In genomic region chr15:70554773-70555582, GRCm38 (mm10) we compare ENCODE assay signal across 12 mouse cellular contexts.
DNase-seq lines count a peak whose midpoint lies in the region; ATAC-seq and TF ChIP-seq lines count a peak whose summit lies in the region.
"Had no signal": no experiment of that assay in that cellular context is flagged by ENCODE, and none has a peak within 500 bp of the region (broad histone marks: within the 10 kb centered on the region; RNA-seq: fewer than 3 reads in every experiment).

No protein-coding gene starts in this region.

- 40% methylated on average over 18 of the region's 18 CpGs for WGBS in heart, embryonic 16.5 days
- WGBS in forebrain, embryonic 13.5 days: 18% methylated on average over 18 of the region's 18 CpGs
- 36% methylated on average over 18 of the region's 18 CpGs for WGBS in hindbrain, embryonic 13.5 days
- WGBS in neural tube, embryonic 14.5 days: 42% methylated on average over 18 of the region's 18 CpGs
- WGBS in cerebellum, adult 2 months: 21% methylated on average over 18 of the region's 18 CpGs

- no peak overlapping the region for H3K27ac ChIP-seq in heart, embryonic 16.5 days (ENCODE audit: low read length)
- H3K27ac ChIP-seq in forebrain, embryonic 13.5 days: peak overlapping the region; percentile 57
- H3K27ac ChIP-seq in hindbrain, embryonic 13.5 days: peak overlapping the region; percentile 55
- peak overlapping the region; percentile 8; the same call in 1 of the 2 replicates for H3K27ac ChIP-seq in neural tube, embryonic 14.5 days (ENCODE audit: low read depth, low read length)
- no peak overlapping the region for H3K27ac ChIP-seq in cerebellum, adult 2 months (ENCODE audit: insufficient read depth, low read length)
- H3K27ac ChIP-seq: liver, embryonic 15.5 days had no signal

- DNase-seq in heart, adult 18-20 months: no peak
- DNase-seq in cerebellum, adult 2 months: no peak
- DNase-seq: cerebellum, adult 18-20 months; heart, adult 11 months; layer of hippocampus, postnatal 36 days; thymus, postnatal 36 days had no signal

- no peak for TF ChIP-seq POLR2A in cerebellum, adult 2 months (IDR thresholded peaks at IDR 0.05; ENCODE audit: borderline replicate concordance, insufficient read depth, low read length)

- no peak overlapping the region for H3K9ac ChIP-seq in heart, embryonic 16.5 days (ENCODE audit: low read length)
- H3K9ac ChIP-seq in forebrain, embryonic 13.5 days: no peak overlapping the region
- H3K9ac ChIP-seq in hindbrain, embryonic 13.5 days: no peak overlapping the region
- no peak overlapping the region for H3K9ac ChIP-seq in neural tube, embryonic 14.5 days (replicated peaks; ENCODE audit: low read depth, low read length)
- H3K9ac ChIP-seq: liver, embryonic 15.5 days had no signal

- H3K36me3 ChIP-seq in heart, embryonic 16.5 days (ENCODE audit: control insufficient read depth, insufficient read depth): no peaks in the 10 kb centered on the region
- no peaks in the 10 kb centered on the region for H3K36me3 ChIP-seq in forebrain, embryonic 13.5 days (ENCODE audit: poor library complexity, severe bottlenecking)
- no peaks in the 10 kb centered on the region for H3K36me3 ChIP-seq in hindbrain, embryonic 13.5 days
- H3K36me3 ChIP-seq in neural tube, embryonic 14.5 days (ENCODE audit: control insufficient read depth, insufficient read depth, low read length): no peaks in the 10 kb centered on the region
- H3K36me3 ChIP-seq: liver, embryonic 15.5 days had no signal

- no peak for ATAC-seq in heart, embryonic 16.5 days (replicated peaks; ENCODE audit: extremely low read depth, insufficient read depth, low FRiP score)
- peak; percentile 84 for ATAC-seq in forebrain, embryonic 13.5 days
- ATAC-seq in hindbrain, embryonic 13.5 days (ENCODE audit: low FRiP score): peak; percentile 63; the same call in 1 of the 2 replicates
- peak; percentile 69; the same call in 1 of the 2 replicates for ATAC-seq in neural tube, embryonic 14.5 days (ENCODE audit: low read depth)
- no peak for ATAC-seq in inflammation-experienced regulatory T-cells, adult 6 months

- H3K4me1 ChIP-seq in heart, embryonic 16.5 days (ENCODE audit: control insufficient read depth, insufficient read depth, low read length): peaks cover 2% of the 10 kb centered on the region; the same call in 1 of the 2 replicates
- H3K4me1 ChIP-seq in forebrain, embryonic 13.5 days: peaks cover 18% of the 10 kb centered on the region
- peaks cover 14% of the 10 kb centered on the region for H3K4me1 ChIP-seq in hindbrain, embryonic 13.5 days (replicated peaks)
- H3K4me1 ChIP-seq in neural tube, embryonic 14.5 days (ENCODE audit: control insufficient read depth, insufficient read depth, low read length): no peaks in the 10 kb centered on the region
- H3K4me1 ChIP-seq in cerebellum, adult 2 months (ENCODE audit: control insufficient read depth, insufficient read depth, low read length): no peaks in the 10 kb centered on the region
- H3K4me1 ChIP-seq: liver, embryonic 15.5 days had no signal

- no peak for TF ChIP-seq CTCF in cerebellum, adult 2 months (IDR thresholded peaks at IDR 0.05; ENCODE audit: borderline replicate concordance, insufficient read depth, low read depth, low read length)

- peak overlapping the region; percentile 52 for H3K4me2 ChIP-seq in heart, embryonic 16.5 days (ENCODE audit: low read depth, low read length)
- peak overlapping the region; percentile 46 for H3K4me2 ChIP-seq in forebrain, embryonic 13.5 days
- H3K4me2 ChIP-seq in hindbrain, embryonic 13.5 days: 0 out of 2 replicates have a peak overlapping the region, but pooled peaks have one; percentile 23
- no peak overlapping the region; the same call in 1 of the 2 replicates for H3K4me2 ChIP-seq in neural tube, embryonic 14.5 days (ENCODE audit: low read depth, low read length)
- H3K4me2 ChIP-seq: liver, embryonic 15.5 days had no signal

- peak overlapping the region; percentile 33 for H3K4me3 ChIP-seq in heart, embryonic 16.5 days (ENCODE audit: low read length)
- 0 out of 2 replicates have a peak overlapping the region, but pooled peaks have one; percentile 4 for H3K4me3 ChIP-seq in forebrain, embryonic 13.5 days
- H3K4me3 ChIP-seq in hindbrain, embryonic 13.5 days: no peak overlapping the region
- no peak overlapping the region for H3K4me3 ChIP-seq in neural tube, embryonic 14.5 days (ENCODE audit: low read depth, low read length)
- H3K4me3 ChIP-seq in cerebellum, adult 2 months (replicated peaks; ENCODE audit: insufficient read depth, low read depth, low read length): no peak overlapping the region
- H3K4me3 ChIP-seq: liver, embryonic 15.5 days had no signal

- H3K27me3 ChIP-seq in heart, embryonic 16.5 days (ENCODE audit: control insufficient read depth, insufficient read depth, low read length): no peaks in the 10 kb centered on the region
- H3K27me3 ChIP-seq in forebrain, embryonic 13.5 days: no peaks in the 10 kb centered on the region
- H3K27me3 ChIP-seq in hindbrain, embryonic 13.5 days: no peaks in the 10 kb centered on the region
- H3K27me3 ChIP-seq in neural tube, embryonic 14.5 days (ENCODE audit: control insufficient read depth, insufficient read depth, low read length): no peaks in the 10 kb centered on the region
- no peaks in the 10 kb centered on the region for H3K27me3 ChIP-seq in cerebellum, adult 2 months (ENCODE audit: control insufficient read depth, insufficient read depth, low read length)
- H3K27me3 ChIP-seq: liver, embryonic 15.5 days had no signal

- no peaks in the 10 kb centered on the region for H3K9me3 ChIP-seq in heart, embryonic 16.5 days (replicated peaks; ENCODE audit: control insufficient read depth, low read length)
- no peaks in the 10 kb centered on the region for H3K9me3 ChIP-seq in forebrain, embryonic 13.5 days (replicated peaks)
- H3K9me3 ChIP-seq in hindbrain, embryonic 13.5 days: no peaks in the 10 kb centered on the region
- H3K9me3 ChIP-seq in neural tube, embryonic 14.5 days (ENCODE audit: control insufficient read depth, low read length): no peaks in the 10 kb centered on the region
- H3K9me3 ChIP-seq: liver, embryonic 15.5 days had no signal

Comparison
In these comparisons a context has a peak if more than half of its experiments do, and no peak if none do; other contexts are left out.
1. ATAC-seq: peak in forebrain, embryonic 13.5 days (single experiment), hindbrain, embryonic 13.5 days (single experiment) and neural tube, embryonic 14.5 days (single experiment); none in heart, embryonic 16.5 days (single experiment) and inflammation-experienced regulatory T-cells, adult 6 months (single experiment).
2. H3K27ac ChIP-seq: peak in forebrain, embryonic 13.5 days (single experiment), hindbrain, embryonic 13.5 days (single experiment) and neural tube, embryonic 14.5 days (single experiment); none in heart, embryonic 16.5 days (single experiment) and cerebellum, adult 2 months (single experiment).
3. H3K4me3 ChIP-seq: peak in heart, embryonic 16.5 days (single experiment) and forebrain, embryonic 13.5 days (single experiment); none in hindbrain, embryonic 13.5 days (single experiment), neural tube, embryonic 14.5 days (single experiment) and cerebellum, adult 2 months (single experiment).